Mouse (Mus musculus) heart, adult 9 months (tissue): ENCODE measurements around the gene Selenbp1.
"Not testable (repeated sequence)": the region's sequence is repeated elsewhere in the genome, so short reads cannot be mapped to it uniquely, and the experiment has no call there.

ENCODE experiments used
- DNase-seq, 2 experiments: peaks; one replicate each; pipeline ENCODE4 v3.0.0; 2022; ENCODE audit warnings: low spot score in 2 of 2

Selenbp1 gene

DNA sequence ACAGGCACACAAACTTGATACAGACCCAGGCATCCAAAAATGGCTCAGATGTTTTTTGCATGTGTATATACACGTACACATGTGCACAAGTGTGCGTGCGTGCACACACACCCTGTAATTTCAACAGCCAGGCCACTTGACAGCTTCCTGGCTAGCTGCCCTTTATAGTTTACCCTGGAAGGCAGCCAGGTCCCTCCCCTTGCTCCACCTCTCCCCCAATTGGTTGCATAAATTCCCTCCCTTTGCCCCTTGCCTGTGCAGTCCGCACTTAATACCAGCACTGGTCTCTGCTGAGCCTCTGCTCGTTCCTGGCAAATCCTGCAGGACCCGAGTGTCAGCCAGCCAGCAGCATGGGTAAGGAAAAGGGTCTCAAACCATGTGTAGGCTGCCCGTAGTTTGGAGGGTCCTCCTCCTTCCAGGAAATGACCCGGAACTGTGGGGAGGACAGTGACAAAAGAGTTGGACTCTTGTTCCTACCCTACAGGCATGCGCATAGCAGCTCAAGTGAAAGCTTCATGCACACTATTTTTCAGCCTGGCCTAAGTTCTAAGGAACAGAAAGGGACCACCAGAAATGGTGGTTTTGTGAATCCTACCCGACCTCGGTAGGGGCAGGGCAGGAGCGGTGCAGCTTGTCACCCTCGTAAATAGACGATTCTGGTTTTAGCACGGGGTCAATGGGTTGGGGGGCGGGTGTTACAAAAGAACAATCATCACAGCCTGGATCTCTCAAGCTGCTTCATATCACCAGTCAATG is at the start of gene Selenbp1:
Gene Selenbp1, plus strand, starts transcription at position 248 of the 756 bp plus-strand sequence.
- DNase-seq = peak; percentile 95 to 96

DNA sequence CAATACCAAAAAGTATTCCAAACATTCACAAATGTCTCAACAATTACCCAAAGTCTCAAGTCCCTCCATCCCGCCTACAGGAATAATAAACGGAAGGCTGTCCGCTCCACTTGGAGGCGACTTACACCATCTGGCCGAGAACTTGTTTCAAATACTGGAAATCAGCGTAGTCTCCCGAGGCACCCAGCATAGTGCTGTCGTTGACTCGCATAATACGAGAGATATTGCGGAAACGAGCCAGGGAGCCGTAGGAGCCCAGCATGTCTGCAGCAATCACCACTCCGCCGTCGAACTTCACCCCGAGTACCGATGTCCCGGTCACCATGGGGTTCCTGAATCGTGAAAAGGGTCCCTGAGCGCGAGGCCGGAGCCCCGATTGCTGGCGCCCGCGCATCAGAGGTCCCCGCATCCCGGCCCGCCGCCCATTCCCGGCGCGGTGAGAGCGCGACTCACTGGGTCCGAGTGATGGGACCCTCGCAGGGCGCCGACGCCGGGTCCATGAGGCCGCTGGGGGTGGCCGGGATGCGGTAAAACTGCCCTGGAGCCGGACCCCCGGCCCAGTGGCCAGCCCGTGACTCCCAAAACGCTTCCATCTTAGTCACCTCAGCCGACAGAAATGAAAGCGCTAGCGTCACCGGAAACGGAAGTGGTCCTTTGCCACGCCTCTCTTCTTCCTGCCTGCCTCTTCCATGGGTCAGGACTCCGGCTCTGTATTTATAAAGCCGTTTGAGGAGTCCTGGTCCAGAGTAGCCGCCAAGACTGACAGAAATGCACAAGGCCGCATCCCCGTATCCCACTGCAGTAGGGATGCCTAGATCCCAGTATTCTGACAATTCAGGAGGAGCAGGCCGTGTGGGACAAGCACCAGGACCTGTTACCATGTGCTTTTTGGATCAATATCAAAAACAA is 46.3 kb upstream of the Selenbp1 start, which contains the start of gene Psmb4:
Gene Psmb4, minus strand, starts transcription at position 646 of the 909 bp plus-strand sequence.
- DNase-seq = peak; percentile 87 to 89

DNA sequence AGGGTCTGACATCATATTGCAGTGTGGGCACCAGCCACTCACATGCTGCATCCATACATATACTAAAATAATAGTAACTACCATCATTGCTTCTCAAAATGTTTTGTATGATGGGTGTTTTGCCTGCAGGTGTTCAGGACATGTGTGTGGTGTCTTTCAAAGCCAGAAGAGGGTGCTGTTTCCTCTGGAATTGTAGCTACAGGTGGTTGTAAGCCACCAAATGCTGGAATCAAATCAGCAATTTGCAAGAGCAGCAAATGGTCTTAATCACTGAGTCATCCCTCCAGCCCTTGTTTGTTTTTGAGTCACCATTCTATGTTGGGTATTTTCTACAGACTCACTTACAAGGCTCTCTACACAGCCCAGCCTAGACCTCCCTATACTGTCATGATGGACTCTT is 44.3 kb upstream of the Selenbp1 start:
- peak in 1 of 2 experiments; percentile 23 for DNase-seq

DNA sequence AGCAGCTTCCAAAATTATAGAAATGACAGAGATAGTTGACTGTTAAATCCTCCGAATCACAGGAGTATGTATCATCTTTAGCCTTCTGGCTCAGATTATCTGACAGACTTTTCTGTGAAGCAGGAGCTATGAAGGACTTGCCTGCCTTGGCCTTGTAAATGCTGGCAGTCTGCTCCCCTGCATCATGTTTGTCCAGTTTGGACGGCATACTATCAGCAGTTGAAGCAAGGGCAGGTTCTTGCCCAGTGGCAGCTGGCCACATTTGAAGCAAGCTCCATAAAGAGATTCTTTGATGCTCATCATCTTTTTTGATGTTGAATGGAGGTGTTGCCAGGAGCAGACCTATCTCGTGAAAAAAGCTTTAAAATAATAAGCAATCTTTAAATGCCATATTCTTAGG is 38.8 kb upstream of the Selenbp1 start:
- no peak for DNase-seq

DNA sequence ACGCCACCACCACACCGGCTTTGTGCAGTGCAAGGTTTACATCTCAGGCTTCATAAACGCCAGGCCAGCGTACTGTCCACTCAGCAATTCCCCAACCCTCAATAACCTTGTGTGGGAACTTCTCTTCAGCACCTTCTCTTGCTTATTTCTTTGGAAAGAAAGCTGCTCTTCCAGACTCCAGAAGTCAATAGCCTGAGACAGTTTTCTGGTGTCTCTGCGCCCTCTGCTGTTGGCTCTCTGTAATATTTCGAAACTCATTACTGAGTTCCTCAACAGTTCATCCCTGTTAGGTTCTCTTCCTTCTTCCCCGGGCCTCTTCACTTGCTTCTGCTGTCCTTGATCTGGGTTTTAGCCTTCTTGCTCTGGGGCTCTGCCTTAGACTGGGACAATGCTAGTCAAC is 30.1 kb upstream of the Selenbp1 start:
- peak; percentile 23 to 44 for DNase-seq

DNA sequence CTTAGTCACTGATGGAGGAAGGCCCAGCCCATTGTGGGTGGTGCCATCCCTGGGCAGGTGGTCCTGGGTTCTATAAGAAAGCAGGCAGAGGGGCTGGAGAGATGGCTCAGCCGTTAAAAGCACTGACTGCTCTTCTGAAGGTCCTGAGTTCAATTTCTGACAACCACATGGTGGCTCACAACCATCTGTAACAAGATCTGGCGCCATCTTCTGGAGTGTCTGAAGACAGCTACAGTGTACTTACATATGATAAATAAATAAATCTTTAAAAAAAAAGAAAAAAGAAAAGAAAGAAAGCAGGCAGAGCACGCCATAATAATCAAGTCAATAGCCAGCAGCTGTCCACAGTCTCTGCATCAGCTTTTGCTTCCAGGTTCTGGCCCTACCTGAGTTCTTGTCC is 28.1 kb upstream of the Selenbp1 start:
- DNase-seq = not testable (repeated sequence)

DNA sequence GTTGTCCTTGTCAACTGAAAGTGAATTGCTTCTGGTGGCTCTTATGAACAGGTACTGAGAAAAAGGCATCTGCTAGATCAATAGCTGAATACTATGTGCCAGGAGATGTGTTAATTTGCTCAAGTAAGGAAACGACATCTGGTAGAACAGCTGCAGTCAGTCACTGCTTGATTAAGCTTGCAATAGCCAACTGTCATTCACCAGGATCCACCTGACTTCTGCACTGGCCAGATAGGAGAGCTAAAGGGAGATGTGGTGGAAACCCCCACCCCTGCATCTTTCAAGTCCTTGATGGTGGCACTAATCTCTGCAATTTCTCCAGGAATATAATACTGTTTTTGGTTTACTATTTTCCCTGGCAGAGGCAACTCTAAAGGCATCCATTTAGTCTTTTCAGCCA is 26.4 kb upstream of the Selenbp1 start:
- DNase-seq = no peak

DNA sequence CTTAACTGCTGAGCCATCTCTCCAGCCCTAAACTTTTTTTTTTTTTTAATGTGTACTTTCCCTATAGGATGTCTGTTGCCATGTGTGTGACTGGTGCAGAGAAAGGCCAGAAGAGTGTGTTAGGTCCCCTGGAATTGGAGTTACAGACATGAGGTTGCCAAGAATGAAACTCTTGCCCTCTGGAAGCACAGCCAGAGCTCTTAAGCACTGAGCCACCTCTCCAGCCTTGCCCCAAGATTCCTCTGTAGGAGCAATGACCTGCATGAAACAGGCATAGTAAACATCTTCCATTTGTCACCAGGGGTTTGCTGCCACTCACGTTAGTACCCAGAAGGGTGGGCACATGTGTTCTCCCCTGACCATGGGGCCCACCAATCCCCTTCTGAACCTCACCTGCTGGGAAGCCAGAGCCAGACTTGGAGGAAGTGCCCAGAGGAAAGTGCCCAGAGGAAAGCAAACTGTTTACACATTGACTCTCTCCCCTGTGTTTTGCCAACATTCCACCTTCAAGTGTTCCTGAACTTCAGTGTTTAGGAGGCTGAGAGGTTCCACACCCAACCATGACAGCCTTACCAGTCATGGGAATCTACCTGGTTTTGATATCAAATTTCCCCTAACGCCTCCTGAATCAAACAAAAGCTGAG is 21.7 kb upstream of the Selenbp1 start:
- no peak for DNase-seq

DNA sequence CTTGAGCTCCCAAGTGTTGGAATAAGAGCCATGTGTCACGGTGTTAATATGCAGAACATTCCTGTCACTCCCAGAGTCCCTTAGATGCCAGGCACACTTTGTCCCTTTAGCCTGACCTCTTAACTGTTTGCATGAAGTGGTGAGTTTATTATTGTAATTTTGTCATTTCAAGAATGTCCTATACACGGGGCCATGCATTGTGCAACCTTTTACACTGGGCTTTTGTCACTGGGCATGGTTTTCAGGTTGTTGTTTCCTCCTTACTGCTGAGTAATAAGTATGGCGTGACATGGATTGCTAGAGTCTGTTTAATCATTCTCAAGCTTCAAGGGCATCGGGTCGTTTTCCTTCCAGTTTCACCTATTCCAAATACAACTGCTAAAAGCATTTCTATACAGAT is 19.1 kb upstream of the Selenbp1 start:
- DNase-seq = no peak

DNA sequence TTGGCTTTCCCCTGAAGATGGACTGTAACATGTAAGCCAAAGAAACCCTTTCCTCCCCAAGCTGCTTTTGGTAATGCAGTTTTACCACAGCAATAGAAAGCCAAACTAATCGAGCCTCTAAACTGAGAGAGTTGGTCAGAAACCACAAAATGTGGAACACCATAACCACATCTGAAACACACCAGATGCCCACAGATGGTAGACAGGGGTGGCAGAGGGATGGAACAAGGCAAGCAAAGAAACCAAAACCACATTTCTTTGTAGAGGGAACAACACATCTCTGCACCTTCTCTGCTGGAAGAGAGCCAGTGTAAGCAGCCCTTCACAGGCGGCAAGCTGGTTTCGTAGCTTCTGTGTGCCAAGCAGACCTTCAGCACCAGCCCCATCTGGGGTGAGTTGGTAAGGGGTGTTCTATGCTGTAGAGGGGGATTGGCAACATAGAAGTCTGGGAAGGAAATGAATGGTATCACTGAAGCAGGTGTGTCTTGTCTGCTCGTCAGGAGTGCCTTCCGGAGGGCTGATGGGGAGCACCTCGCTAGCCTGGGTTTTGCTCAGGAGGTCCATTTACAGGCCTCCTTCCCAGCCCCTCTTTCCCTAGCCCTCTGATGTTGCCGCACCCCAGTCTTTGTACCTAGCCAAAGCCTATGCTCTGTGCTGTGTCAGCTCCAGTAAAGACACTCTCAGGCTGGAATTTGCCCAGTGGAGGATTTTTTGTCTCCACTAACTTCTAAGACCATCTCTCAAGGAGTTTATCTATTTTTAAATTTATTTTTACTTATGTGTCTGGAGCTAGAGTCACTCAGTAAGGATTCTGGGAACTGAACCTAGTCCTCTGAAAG is 16.7 kb upstream of the Selenbp1 start:
- DNase-seq = no peak

DNA sequence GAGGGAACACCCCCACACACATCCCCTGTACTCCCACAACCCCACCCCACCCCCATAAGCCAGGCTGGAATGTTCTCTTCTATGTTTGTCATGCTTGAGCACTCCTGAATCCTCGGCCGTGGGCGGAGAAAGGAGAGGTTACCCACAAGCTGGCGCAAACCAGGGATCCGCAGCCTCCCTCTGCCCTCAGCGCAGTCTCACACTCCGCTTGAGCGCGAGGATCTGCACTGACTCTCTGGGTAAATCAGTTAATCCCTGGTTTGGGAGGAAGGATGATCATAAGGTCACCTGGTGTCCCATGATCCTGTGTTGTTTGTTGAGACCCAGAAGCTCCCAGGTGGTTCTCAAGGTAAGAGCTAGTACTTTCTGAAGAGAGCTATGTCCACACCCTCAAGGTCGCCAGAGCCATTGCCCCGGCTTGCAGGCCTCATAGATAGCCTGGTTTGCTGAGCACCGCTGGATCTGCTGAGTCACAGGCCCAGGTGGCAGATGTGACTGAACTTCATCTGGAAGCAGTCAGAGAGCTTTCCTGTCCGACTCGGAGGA is 15.0 kb upstream of the Selenbp1 start:
- DNase-seq = no peak

DNA sequence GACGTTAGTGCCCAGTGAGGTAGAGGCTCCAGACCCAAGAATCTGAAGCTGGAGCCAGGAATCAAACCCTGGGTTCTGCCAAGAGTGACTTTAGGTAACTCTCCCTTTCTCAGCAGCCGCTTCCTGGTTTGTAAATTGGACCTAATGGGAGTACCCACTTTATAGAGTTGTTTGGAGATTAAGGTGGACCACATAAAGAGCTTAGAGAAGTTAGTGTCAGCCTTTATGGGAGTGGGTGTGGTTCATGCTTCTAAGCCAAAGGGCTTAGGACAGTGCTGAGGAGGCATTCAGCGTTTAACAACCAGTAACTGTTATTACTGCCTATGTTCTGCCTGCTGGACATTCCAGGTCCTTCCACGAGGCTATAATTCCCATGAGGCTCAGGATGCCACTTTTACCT is 14.0 kb upstream of the Selenbp1 start:
- no peak for DNase-seq

DNA sequence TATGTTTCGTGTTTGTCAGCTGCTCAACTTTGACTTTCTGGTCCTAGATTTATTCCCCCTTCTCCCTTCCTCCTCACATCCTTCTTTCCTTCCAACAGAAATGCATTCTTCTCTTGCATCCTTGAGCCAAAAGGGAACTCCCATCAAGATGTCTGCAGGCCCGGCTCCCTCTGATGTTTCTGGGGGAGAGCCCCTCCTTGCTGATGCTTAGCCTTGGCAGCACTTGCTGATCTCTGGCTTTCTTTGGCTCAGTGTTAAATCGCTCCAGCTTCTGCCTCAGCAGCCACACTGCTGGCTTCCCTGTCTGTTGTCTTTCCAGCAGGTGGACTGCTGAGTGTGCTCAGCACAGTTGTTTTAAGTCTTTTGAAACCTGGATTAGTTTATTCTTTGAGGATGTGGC is 11.8 kb upstream of the Selenbp1 start:
- DNase-seq = no peak

DNA sequence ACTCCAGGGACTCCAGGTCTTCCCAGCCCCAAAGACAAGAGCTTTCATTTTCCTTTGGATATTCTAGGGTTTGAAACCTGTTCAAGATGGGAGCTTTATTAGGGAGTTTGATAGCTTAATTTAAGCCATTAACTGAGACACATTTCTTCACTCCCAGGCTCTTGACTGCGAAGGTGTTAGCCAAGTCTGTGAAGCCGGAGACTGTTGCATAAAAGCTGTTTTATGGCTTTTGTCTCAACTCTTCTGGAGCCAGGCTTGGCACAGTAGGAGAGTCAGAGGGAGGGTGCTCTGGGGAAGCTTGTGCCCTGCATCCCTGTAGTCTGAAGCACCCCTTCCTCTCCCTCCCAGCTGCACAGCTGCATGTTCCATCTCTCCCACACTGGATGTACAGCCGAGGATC is 10.5 kb upstream of the Selenbp1 start:
- DNase-seq = no peak

DNA sequence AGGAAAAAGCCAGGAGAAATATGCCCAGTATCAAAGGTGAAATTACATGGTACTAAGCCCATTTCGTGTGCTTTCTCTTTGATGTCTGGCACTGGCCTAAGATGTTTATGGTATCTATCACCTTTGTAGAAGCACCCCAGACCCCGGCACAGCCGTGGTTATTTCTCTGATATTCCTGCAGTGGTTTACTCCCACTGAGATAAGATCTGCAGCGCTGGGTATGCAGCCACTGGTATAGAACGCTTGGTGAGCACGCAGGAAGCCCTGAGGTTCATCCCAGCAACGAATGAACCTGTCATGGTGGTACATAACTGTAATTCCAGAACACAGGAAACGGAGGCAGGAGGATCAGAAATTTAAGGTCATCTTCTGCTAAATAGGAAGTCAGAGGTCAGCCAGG is 8.2 kb upstream of the Selenbp1 start:
- no peak for DNase-seq

DNA sequence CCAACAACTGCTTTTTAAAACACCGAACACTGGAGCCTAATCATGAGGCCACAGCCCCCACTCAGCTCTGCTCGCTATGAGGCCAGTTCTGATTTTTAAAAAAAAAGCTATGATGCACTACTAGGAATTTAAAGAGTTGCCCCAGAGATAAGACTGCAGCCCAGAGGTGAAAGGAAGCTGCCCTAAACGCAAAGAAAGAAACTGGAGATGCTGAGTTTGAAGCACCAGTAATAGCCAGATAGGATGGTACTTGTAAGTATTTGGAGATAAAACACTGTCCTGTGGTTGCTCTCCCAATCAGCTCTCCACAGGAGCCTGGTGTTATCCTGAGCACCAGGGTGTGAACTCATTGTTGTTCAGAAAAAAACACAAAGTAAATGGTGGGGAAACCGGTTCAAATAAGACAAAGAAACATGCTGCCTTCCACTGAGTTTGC is 6.5 kb upstream of the Selenbp1 start:
- DNase-seq = not testable (repeated sequence)

DNA sequence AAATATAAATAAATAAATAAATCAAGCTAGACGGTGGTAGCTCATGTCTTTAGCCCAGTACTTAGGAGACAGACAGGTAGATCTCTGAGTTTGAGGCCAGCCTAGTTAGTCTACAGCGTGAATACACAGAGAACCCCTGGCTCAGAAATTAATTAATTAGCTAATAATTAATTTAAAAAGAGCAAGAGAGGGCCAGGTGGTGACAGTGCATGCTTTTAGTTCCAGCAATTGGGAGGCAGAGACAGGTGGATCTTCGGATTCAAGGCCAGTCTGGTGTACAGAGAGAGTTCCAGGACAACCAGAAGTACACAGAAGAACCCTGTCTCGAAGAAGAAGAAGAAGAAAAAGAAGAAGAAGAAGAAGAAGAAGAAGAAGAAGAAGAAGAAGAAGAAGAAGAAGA is 3.9 kb upstream of the Selenbp1 start:
- DNase-seq = not testable (repeated sequence)

DNA sequence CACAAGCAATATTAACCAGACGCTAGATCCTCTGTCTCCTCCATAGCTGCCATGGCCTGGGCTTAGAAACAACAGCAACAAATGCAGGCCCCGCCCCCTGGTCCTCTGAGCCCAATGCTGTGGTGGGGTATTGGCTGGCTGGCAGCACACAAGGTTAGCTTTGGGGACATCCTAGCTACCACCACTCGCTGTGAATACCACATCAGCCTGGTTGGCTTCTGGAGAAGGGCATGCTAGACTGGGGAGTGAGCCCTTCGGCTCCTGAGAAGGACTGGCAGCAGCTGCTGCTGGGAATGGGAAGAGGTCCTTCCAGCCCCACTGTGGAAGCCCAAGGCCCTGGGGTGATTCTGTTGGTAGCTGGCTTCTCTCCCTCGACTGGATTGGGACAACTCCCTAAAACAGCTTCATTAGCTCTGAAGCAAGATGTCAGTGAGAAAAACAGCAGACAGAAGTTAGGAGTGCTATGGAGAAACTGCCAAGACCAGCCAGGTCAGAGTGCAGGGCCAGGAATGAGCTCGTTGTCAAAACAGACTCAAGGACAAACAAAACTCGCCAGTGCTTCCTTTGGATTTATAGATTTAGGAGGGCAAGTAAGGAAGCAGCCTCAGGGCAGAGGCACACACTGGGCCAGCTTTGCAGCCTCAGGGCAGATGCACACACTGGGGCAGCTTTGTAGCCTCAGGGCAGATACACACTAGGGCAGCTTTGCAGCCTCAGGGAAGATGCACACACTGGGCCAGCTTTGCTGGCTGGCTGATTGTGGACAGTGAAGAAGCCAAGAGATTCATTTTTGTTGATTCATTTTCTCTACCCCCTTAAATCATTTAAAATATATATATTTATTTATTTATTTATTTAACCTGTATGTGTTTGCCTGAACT is 2.2 kb upstream of the Selenbp1 start:
- peak; percentile 49 to 57 for DNase-seq

DNA sequence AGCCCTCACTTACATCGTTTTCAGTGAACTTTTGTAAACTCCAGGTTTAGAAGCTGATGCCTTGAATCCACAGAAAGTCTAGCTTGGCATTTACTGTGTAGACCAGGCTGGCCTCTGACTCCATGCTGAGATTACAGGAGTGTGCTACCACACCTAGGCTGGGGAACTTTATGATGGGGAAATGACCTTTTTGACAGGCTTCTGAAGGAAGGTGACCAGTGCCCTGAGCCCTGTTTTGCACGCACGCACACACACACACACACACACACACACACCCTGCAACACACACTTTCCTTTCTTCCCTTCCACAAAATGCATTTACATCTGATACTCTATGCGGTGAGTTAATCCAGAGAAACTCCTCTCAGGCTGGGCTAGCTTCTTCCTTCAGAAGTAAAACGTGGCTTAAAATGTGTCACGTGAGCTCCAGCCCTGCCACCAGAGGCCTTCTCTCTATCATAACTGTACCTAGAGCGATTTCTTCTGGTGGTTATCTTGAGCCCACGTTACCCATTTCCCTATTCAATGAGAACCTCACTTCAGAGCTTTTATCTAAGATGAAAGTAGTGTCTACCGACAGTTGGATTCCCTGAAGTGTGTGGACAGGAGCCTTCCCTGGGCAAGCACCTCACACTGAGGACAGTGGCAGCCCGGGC is 1.3 kb upstream of the Selenbp1 start:
- not testable (repeated sequence) for DNase-seq
